Mouse (Mus musculus): ENCODE measurements at regions not wholly inside any gene's neighbourhood (a gene's known extent, or its start where the extent isn't known, plus 50 kb on each side); places are given as distances from the start of the nearest gene placed in this dataset.

DNA sequence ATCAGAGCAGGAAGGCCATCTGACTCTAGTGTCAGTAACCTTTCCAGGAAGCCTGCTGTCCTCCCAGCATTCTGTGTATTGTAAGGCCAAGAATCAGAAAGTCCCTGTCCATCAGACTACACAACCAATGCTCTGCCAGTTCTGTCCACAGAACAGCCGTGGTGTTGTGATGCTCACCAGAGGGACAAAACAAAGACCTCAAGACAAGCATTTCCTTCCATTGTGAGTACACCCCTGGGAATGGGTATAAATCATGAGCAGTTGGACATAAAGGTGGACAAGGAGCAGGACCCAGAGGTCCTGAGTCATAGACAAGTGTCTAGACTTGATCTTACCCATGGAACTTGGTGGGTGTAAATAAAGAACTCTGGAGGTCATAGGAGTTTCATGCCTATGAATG lies 55.9 kb upstream of the Gadd45a start:
- TF ChIP-seq CTCF (IDR thresholded peaks at IDR 0.05; ENCODE audit: insufficient read depth, low read depth, low read length), result no peak
- no peak for TF ChIP-seq POLR2A (IDR thresholded peaks at IDR 0.05; ENCODE audit: insufficient read depth, low read depth, low read length)

Measured in olfactory bulb, adult 2 months (tissue).